Mouse (Mus musculus): ENCODE data around the gene Slf2.

Slf2 gene

DNA sequence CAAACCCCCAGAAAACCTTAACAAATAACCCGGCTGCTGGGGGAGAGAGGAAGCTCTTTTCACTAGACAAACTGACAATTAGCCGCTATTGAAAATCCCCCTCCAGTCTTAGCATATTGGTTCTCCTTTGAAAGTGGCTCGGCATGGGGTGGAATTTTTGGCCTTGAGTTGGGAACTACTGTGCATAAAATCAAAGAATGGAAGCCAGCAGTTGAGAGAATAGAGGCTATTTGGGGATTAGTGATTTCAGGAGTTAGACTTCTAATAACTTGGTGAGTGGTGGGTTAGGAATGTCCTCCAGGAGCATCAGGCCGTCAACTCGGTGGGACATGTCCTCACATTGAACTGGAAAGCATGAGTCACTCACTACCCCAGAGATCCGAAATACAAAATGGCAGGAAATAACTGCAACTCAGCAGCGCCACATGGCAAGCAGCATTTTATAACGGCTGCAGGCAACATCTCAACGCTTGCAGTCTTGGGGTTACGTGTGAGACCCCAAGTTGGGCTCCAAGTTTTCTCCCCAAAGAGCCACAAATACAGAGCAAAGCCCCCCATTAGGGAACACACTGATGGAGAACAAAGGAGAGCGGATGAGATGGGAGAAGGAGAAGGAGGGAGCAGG, 22.0 kb upstream of the Slf2 start:
- DNase-seq = no peak

DNA sequence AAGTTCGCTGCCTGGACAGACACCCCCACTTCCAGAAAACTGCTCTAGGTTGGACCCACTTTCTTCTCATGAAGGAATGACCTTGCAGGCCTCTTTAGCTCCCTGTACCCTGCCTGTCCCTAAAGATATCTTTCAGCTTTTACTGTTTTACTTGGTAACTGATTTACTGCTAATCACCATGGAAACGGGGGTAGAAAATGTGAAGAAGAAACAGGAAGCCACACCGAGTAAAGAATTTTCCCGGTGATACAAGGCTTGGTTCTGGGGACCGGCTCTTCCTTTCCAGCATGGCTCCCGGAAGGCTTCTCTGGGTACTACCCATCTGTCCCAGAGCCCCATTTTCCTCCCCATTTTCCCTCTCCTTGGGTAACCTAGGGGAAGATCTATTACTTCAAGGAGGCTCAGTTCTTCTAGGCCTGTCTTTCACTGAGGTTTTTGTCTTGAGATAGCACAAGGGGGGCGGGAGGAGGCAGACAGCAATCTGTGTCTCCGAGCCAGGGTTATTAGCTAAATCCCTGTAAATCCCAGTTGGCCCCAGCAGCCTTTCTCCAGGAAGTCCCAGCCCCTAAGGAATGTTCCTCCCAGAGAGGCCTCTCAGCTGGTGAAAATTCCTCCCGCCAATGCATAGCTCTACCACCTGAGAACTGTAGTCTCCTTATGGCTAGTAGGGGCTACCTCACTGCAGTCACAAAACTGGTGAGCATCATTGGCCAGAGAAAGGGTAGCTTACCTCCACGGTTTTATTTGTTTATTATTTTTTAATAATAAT, 16.3 kb upstream of the Slf2 start:
- no peak for DNase-seq

DNA sequence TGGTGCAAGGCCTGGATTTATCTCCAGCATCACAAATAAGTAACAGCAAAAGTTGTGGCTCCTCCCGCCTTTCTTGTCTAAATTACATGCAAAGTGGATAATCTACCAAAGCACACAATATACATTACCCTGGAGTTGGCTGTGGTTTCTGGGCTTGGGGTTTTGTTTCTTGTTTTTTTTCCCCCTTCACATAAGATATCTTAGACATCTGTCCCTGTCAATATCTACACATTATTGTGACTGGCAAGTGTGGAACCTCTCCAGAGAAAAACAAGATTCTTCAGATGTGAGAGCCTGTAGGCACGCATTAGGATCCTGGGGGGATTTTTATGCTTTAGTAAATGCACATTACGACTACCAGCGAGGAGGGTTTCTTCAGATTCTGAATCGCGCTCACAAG, 12.8 kb upstream of the Slf2 start:
- DNase-seq = no peak

DNA sequence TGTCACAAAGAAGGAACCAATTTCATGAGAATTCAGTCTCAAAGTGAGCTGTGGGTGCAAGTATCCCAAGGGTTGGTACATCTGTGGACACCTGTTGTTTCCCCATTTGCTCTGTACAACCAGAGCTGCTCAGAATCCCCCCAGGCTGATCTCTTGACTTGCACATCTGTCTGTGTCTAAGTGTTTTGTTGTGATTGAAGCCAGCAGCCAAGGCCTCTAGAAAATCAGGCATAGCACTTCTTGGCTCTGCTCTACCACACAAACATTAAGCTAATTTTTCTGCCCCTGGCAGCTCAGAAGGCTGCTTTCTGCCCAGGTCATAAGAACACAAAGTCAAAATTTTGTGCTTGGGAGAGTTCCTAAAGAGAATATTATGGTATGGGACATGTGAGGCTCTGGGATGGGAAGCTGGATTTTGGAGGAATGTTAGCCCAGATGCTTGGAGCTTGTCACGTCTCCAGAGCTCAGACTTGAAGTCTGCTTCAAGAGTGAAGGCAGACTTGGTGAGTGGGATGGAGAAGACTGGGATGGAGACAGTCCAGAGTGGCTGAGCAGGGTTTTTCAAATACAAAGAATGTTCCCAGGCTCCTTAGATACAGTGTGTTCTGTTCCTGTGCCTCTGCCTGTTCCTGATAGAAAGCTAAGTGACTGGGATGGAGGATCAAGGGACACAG, 9.3 kb upstream of the Slf2 start:
- DNase-seq = no peak

DNA sequence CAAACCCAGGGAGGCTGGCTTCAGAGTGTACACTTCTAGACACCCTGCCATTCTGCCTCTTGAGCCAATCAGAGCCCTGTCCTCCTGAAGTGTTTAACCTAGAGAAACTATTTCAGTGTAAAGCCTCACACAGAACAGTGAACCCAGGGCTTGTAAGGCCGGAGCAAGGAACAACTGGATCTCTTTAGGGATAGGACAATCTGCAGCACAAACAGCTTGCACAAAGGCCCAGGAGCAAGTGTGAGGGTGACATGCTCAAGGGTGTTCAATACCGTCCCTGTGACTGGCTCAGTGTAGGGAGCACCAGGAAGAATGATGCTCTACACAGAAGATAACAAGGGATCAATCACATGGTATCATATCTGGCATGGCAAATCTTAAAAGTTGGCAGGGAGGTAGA, 8.4 kb upstream of the Slf2 start:
- DNase-seq = no peak

DNA sequence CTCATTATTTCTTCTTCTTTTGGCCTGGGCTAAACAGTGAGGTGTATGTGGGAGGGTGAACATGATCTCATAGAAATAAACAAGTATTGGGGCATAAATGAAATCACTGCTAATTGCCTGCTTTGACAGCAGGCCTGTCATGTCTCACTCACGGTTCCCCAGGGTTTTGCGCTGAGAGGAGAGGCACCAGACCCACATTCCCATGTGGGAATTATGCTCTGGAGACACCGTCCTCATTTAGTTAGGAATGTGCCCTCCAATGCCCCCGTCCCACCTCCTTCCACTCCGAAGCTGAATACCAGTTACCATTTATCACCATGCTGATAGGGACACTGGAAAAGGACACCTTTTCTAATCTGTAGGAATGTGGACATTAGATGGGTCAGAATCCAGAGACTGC, 6.3 kb upstream of the Slf2 start:
- DNase-seq = no peak

DNA sequence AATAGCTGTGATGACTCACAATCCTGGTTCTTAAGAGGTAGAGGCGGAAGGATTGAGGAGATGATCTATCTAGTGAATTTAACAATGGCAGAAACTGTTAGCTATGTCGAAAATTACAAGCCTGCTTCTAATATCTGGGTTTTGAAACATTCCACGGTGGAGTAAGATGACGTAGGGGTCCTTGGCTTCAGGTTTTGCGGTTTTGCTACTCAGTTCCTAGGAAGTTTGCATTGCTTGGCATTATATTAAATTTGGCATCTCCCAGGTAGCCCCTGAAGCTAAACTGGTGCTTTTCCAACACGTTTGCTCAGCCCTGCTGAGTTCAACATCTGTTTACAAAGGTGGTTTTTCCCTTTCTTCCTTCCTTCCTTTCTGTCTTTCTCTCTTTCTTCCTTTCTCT, 4.2 kb upstream of the Slf2 start:
- no peak for DNase-seq

DNA sequence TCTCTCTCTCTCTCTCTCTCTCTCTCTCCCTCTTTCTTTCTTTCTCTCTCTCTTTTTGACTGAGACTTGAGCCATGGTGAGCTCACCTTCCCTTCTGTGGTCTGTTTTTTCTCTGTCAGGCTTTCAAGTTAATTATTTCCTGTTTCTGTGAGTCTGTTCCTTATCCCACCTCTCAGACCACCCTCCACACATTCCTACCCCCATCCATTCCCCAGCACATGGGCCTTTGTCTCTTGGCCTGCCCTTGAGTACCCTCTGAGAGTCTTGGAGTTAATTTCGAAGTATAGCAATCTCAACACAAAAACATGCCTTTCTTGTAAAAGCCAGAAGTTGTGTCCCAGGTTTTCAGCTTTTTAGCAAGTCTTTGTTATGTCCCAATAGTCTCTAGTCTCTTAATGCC, 3.7 kb upstream of the Slf2 start:
- no peak for DNase-seq

DNA sequence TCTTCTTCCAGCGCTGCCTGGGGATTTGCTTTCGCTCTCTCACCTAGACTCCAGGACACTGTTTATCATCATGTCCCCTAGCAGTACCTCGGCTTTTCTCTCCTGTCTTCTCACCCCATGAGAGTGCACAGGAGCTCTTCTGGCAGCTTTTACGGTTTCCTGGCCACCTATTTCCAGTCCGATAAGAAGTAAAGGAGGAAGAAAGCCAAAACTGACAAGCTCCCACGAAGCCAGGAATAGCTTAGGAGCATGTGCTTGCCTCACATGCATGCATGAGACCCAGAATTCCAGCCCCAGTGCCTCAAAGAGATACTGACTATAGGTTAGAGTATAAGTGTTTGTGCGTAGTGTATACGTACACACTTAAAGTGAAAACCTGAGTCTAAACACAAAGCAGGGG, 2.8 kb upstream of the Slf2 start:
- no peak for DNase-seq

DNA sequence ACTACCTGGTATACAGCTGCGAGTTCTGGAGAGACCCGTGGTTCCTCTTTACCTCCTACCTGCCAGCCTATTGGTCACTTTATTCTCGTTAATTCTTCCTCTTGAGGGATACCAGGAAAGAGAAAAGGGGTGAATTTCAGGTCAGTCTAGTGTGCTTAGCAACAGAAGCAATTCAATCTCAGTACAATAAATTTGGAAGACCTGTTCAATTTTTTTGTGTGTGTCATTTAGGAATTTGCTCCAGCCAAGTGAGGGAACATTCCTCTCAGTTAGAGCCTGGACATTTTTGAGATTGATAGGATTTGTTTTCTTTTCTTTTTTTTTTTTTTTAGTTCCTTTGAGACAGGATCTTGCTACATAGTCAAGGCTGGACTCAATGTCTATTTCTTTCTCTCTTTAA, 1.7 kb upstream of the Slf2 start:
- DNase-seq = no peak

DNA sequence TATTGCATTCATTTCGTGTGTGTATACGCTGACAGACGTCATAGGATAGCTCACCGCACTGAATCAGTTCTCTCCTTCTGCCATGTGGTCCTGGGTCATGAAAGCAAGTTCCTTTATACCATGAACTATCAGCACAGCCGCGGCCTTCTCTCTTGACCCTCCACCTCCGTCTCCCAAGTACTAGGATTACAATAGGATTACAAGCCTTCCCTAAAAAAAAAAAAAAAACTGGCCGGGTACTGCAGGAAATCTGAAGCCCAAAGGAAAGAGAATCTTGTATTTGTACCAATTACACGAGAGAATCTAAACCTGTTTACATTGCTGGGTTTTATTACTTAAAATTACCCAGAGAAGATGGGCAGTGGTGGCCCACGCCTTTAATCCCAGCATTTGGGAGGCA, 1.3 kb upstream of the Slf2 start:
- DNase-seq = no peak

DNA sequence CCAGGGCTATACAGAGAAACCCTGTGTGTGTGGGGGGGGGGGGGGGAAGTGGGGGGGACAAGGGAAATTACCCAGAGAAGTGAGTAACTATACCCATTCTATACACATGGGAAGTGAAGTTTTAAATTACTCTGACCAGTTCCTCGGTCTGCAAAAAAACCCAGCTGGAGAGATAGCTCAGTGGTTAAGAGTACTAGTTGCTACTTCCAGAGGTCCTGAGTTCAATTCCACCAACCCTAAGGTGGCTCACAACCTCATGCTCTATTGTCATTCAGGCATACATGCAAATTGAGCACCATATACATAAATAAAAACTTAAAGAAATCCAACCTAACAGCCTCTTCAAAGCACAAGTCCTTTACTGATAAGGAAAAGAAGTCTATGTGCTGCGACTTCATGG, 829 bp upstream of the Slf2 start:
- no peak for DNase-seq

DNA sequence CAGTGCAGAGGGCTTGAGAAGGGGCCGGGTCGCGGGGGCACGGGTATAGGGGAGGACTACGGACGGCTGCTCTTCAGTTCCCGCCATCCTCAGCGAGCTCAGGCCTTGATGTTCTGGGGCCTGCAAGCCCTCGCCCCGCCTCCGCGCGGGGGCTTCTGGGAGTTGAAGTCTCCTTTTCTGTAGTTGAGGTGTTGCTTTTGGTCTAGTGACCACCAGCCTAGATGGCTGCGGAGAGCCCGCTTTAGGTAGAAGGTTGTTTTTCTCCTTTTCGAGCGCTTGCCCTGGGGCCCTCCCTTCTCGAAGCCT, 456 bp downstream of the Slf2 start:
- peak; percentile 87 for DNase-seq

DNA sequence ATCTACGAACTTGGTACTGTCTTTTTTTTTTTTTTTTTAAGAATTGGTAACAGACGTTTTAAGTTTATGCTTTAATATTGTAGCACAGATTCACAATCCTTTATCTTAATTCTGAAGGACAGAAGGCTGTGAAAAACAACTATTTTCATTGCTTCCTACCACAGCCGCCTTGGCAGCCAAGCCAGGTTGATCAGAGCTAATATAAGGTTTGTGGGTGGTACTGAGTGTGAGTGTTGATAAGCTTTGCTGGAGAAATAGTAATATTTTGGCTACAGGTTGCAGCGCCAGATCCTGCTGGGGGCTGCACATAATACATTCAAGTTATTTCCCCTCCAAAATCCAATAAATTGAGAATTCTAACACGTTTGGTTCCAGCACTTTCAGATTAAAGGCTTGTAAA, 1.1 kb downstream of the Slf2 start:
- DNase-seq = no peak

DNA sequence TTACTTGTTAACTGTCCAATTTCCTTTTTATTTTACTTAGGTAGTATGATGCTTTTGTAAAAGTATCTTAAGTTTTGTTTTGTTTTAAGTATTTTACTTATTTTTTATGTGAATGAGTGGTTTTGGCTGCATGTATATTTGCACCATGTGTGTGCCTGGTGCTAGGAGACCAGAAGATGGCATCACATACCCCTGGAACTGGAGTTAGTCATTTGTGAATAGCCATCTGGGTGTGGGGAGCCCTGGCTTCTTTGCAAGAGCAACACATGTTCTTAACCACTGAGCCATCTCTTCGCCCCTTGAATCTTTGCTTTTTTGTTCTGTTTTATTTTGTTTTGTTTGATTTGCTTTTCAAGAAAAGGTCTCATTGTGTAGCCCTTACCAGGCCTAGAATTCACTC, 2.2 kb downstream of the Slf2 start:
- no peak for DNase-seq

DNA sequence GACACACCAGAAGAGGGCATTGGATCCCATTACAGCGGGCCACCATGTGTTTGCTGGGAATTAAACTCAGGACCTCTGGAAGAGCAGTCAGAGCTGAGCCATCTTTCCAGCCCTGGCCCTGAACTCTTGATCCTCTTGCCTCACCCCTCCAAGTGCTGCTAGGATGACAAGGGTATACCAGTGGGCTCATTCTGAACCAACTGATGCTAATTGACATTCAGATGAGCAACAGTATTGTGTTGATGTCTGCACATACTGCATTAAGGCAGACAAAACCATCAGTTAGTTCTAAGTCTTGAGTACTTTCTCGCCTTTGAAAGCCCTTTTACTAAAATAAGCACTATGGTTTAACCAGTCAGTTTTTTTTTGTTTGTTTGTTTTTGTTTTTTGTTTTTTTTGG, 28.7 kb downstream of the Slf2 start:
- DNase-seq = no peak

DNA sequence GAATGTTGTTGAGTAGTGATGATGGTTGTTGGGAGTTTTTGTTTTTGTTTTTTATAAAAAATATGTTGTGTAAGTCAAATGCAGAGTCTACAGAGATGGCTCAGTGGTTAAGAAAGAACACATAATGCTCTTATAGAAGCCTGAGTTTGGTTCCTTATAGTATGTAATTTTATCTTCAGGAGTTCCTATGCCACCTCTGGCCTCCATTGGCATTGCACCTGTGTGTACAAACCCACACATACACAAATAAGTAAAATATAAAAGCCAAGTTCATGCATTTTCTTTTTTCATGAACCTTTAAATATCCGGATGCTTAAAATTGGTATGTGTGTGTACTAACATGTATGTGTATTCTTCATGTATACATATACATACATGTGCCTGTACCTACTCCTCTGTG, 35.0 kb downstream of the Slf2 start:
- DNase-seq = no peak

DNA sequence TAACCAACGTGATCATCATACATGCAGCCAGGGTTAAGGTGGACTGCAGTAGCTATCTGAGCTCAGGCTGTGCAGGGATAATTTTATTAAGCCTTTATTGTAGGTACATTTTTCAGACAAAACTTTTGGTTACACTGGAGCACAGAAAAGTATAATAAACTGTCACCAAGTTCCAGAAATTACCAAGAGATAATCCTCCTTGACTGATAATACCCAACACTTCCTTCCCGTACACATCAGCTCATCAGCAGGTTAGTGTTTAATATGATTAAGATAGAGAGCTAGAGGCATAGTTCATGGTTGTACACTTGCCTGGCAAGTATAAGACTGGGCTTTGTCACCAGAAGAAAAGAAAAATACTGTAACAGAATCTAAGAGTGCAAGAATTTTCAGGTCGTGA, 37.4 kb downstream of the Slf2 start:
- DNase-seq = no peak

DNA sequence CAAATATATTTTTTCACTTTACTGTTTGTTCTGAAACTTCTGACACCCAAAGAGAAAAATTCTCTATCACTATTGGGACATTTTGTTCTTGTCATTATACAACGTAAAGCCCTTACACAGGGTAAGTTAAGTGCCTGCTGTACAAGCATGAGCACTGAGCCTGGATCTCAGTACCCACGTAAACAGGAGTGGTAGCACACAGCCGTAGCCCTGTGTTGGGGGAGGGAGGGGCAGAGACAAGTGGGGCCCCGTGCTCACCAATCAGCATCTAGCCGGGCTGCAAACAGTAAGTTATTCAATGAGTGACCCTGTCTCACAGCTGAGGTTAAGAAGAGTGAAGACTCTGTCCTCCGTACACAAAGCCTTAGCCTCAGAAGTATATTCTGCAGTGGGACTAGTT, 45.7 kb downstream of the Slf2 start:
- DNase-seq = no peak

DNA sequence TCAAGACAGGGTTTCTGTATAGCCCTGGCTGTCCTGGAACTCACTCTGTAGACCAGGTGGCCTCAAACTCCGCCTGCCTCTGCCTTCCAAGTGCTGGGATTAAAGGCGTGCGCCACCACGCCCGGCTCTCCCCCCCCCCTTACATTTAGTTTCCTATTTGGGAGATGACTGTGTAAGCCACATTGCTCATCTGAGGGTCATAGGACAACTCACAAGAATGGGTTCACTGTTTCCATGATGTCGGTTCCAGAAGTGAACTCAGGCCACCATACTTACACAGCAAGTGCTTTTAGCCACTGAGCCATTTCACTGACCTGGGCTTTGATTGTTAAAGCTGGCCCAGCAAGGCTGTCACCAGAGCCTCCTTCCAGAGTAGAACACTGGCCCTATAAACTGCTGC, 46.2 kb downstream of the Slf2 start:
- DNase-seq = no peak

DNA sequence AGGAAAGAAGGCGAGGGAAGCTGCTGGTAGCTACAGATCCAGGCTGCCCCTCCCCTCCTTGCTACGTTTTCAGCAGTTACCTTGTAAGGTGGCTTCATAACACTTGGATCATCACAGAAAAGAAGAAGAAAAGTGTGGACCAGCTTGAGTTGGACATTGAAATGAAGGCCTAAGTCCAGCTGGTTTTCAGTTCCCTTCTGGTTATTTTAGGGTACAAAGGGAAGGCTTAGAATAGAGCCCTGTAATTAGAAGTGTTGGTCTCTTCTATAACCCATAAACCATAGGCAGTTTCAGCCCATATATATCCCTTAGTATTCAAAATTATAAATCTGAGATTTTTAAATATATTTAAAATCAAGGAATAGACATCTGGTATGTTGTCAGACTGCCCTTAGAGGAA, 49.8 kb downstream of the Slf2 start:
- no peak for DNase-seq

DNA sequence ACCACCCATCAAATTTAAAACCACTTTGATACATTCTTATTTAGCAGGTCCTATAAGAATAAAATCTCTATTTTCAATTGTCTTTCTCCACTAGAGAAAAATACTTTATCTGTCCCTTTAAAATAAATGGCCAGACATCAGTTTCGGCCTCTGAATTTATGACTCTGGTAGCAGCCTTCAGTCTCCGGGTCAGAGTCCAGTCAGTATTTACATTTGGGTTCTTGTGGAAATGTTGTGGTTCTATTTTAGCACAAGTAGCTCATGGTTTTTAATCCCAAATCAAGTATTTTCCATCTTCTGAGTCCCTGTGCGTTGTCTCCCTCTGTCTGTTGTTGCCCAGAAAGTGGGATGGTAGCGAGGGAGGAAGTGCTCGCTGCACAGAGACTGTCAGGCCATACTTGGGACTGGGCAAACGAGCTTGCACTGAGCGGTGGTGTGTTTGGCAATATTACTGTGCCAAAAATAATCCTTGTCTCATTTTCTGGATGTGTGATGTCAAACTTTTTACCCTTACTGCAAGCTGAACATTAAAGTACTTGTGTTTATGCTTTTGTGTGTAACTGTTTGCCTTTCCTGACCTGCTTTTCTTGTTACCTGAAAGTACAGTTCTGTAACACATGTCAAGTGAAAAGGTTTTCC, 51.6 kb downstream of the Slf2 start:
- DNase-seq = peak; percentile 6

DNA sequence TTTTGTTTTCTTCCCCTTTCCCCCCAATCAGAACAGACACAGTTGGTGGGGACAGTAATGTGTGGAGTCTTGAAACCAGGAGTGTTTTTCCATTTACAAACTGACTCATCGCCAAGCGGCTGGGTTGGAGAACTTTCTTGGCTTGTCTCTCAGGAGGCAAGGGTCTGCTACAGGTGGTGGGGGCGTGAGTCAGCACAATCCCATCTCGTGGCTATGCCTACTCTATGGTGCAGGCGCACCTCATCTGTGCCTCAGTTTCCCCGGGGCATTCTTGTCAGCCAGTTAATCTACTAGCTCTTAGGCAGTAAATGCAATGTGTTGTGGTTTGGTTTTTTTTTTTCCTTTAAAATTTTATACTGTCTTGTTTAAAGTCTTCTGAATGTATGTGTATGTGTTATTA, 52.4 kb downstream of the Slf2 start:
- DNase-seq = peak; percentile 17

DNA sequence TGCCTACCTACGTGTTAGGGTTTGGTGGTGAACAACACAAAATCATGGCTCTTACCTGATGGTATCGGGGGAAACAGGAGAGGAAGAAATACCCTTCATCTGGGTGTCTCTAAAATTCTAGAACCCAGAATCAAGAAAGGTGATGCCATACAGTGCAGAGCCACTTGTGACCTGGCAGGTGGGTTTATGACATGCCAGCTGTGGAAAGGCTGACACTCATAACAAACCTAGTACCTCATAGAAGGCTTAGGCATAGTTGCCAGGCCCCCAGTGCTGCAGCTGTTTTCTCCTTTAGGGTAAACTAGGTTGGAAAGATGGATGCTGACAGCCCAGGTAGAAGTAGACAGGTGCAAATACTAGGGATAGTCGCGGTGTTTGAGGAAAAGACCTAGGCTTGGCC, 53.5 kb downstream of the Slf2 start:
- DNase-seq = no peak

All from kidney, adult 11 months (tissue).